Mouse (Mus musculus) regulatory T cell (primary cell): ENCODE results near the gene Arhgap19.

Experiments
- in situ Hi-C: fragments of 300-600 bp; cut with MboI, MseI; formaldehyde crosslinking; loops from one replicate; pipeline ENCODE4 v1.15.1; 2025; ENCODE audit warnings: high pct_unique_total_duplicates

Gene Arhgap19

GRCm38 (mm10) chr19:41801742-41802369 lies at the start of gene Arhgap19:
Gene Arhgap19 (minus strand): TSS chr19:41802047.
- in situ Hi-C loops = no loop called here

- in situ Hi-C loops = no loop called here
Observed at GRCm38 (mm10) chr19:41850719-41851543, 49.1 kb upstream of the Arhgap19 start.

- in situ Hi-C loops = no loop called here
Observed at GRCm38 (mm10) chr19:41850021-41850718, 48.3 kb upstream of the Arhgap19 start.

- in situ Hi-C loops = loop anchor here (5.0 to 10.0 kb wide), 2 partner anchors 44 to 1677 kb away; partner anchors contain the start of gene Got1
Observed at GRCm38 (mm10) chr19:41847992-41848851, 46.4 kb upstream of the Arhgap19 start, which contains the start of gene Frat2. Gene Frat2 (minus strand): TSS chr19:41848132.

- in situ Hi-C loops = loop anchor here (5.0 to 10.0 kb wide), 2 partner anchors 45 to 1677 kb away; partner anchors contain the start of gene Got1
Observed at GRCm38 (mm10) chr19:41847614-41847991, 45.8 kb upstream of the Arhgap19 start.

- in situ Hi-C loops = loop anchor here (5.0 to 10.0 kb wide), 2 partner anchors 45 to 1678 kb away; partner anchors contain the start of gene Got1
Observed at GRCm38 (mm10) chr19:41847091-41847581, 45.3 kb upstream of the Arhgap19 start.

- in situ Hi-C loops = loop anchor here (5.0 to 10.0 kb wide), 2 partner anchors 46 to 1678 kb away; partner anchors contain the start of gene Got1
Observed at GRCm38 (mm10) chr19:41846366-41847090, 44.7 kb upstream of the Arhgap19 start.

- in situ Hi-C loops = loop anchor here (10.0 kb wide), 1 partner anchor 1680 kb away; the partner anchor contains the start of gene Got1
Observed at GRCm38 (mm10) chr19:41844345-41844744, 42.5 kb upstream of the Arhgap19 start.

- in situ Hi-C loops = loop anchor here (10.0 kb wide), 1 partner anchor 1682 kb away; the partner anchor contains the start of gene Got1
Observed at GRCm38 (mm10) chr19:41842706-41843105, 40.9 kb upstream of the Arhgap19 start.

GRCm38 (mm10) chr19:41842196-41842595 lies 40.3 kb upstream of the Arhgap19 start:
- in situ Hi-C loops = loop anchor here (10.0 kb wide), 1 partner anchor 1683 kb away; the partner anchor contains the start of gene Got1

- in situ Hi-C loops = loop anchor here (10.0 kb wide), 1 partner anchor 1684 kb away; the partner anchor contains the start of gene Got1
Observed at GRCm38 (mm10) chr19:41841105-41841750, 39.4 kb upstream of the Arhgap19 start.

- in situ Hi-C loops = loop anchor here (10.0 kb wide), 2 partner anchors 515 to 1685 kb away; partner anchors contain the start of gene Got1
Observed at GRCm38 (mm10) chr19:41839685-41840084, 37.8 kb upstream of the Arhgap19 start.

- in situ Hi-C loops = loop anchor here (10.0 kb wide), 1 partner anchor 514 kb away; no protein-coding TSS in a partner anchor
Observed at GRCm38 (mm10) chr19:41838808-41839207, 37.0 kb upstream of the Arhgap19 start.

- in situ Hi-C loops = loop anchor here (10.0 kb wide), 1 partner anchor 513 kb away; no protein-coding TSS in a partner anchor
Observed at GRCm38 (mm10) chr19:41837917-41838261, 36.0 kb upstream of the Arhgap19 start.

GRCm38 (mm10) chr19:41837194-41837916 lies 35.5 kb upstream of the Arhgap19 start:
- in situ Hi-C loops = loop anchor here (10.0 kb wide), 1 partner anchor 513 kb away; no protein-coding TSS in a partner anchor

- in situ Hi-C loops = loop anchor here (10.0 kb wide), 1 partner anchor 512 kb away; no protein-coding TSS in a partner anchor
Observed at GRCm38 (mm10) chr19:41836719-41837118, 34.9 kb upstream of the Arhgap19 start.

GRCm38 (mm10) chr19:41835816-41836215 lies 34.0 kb upstream of the Arhgap19 start:
- in situ Hi-C loops = loop anchor here (10.0 kb wide), 1 partner anchor 511 kb away; no protein-coding TSS in a partner anchor

GRCm38 (mm10) chr19:41835407-41835806 lies 33.6 kb upstream of the Arhgap19 start:
- in situ Hi-C loops = loop anchor here (10.0 kb wide), 1 partner anchor 511 kb away; no protein-coding TSS in a partner anchor
